Mouse (Mus musculus) kidney, adult 2 months (tissue): ENCODE measurements at regions not wholly inside any gene's neighbourhood (a gene's known extent, or its start where the extent isn't known, plus 50 kb on each side); places are given as distances from the start of the nearest gene placed in this dataset.

ENCODE experiments used
- DNase-seq: peaks from one replicate; pipeline ENCODE4 v3.0.0; 2021
- H3K27ac ChIP-seq: fragments of 200-500 bp; 2 replicates; pipeline ENCODE4 v1.5.1; 2012; ENCODE audit warnings: low read depth, low read length, control low read depth, inconsistent platforms; ENCODE audit not compliant: insufficient read depth
- H3K27me3 ChIP-seq: fragments of 200-500 bp; replicated peaks from 2 replicates; pipeline ENCODE4 v1.6.1; 2012; ENCODE audit warnings: mild to moderate bottlenecking, moderate library complexity, low read length, inconsistent platforms; ENCODE audit not compliant: control insufficient read depth, insufficient read depth
- H3K36me3 ChIP-seq: fragments of 200-500 bp; 2 replicates; pipeline ENCODE4 v1.6.1; 2012; ENCODE audit warnings: mild to moderate bottlenecking, moderate library complexity, low read length, inconsistent platforms; ENCODE audit not compliant: control insufficient read depth, insufficient read depth
- H3K4me1 ChIP-seq: fragments of 200-500 bp; 2 replicates; pipeline ENCODE4 v1.6.1; 2011; ENCODE audit warnings: low read length; ENCODE audit not compliant: control insufficient read depth, insufficient read depth
- H3K4me3 ChIP-seq: fragments of 200-500 bp; 2 replicates; pipeline ENCODE4 v1.5.1; 2011; ENCODE audit warnings: mild to moderate bottlenecking, low read depth, low read length, control low read depth; ENCODE audit not compliant: insufficient read depth
- CTCF ChIP-seq: fragments of 200-500 bp; conservative IDR thresholded peaks from 2 replicates; pipeline ENCODE4 v1.5.1; 2011; ENCODE audit warnings: low read depth, mild to moderate bottlenecking, control low read depth, low read length, moderate library complexity, mixed read lengths; ENCODE audit not compliant: insufficient read depth, insufficient read length
- POLR2A ChIP-seq: fragments of 200-500 bp; IDR thresholded peaks from one replicate; pipeline ENCODE4 v1.6.1; 2011; ENCODE audit warnings: low read depth, low read length, control low read depth
- WGBS: fragments of 180-500 bp; shearing (Covaris S2); methylation state at CpG from one replicate; pipeline ENCODE4 v1.1.7; 2018; 5-methylcytosine and 5-hydroxymethylcytosine counted together

GRCm38 (mm10) chr2:57820923-57821322 lies 176.8 kb upstream of the Galnt5 start:
- no peak for TF ChIP-seq POLR2A
- TF ChIP-seq CTCF = no peak
- no peak overlapping the region for H3K4me3 ChIP-seq
- WGBS = 56% methylated on average over 1 of the region's 1 CpGs
- DNase-seq = no peak
- H3K27ac ChIP-seq = no peak overlapping the region
- no peaks in the 10 kb centered on the region; the same call in 1 of the 2 replicates for H3K27me3 ChIP-seq
- H3K4me1 ChIP-seq = no peaks in the 10 kb centered on the region
- H3K36me3 ChIP-seq = no peaks in the 10 kb centered on the region

GRCm38 (mm10) chr2:57828284-57828683 lies 169.4 kb upstream of the Galnt5 start:
- Histone ChIP-seq H3K27me3 (no peaks in the 10 kb centered on the region), H3K27ac (no peak overlapping the region), H3K4me3 (no peak overlapping the region), H3K4me1 (no peaks in the 10 kb centered on the region), H3K36me3 (no peaks in the 10 kb centered on the region)
- 85% methylated on average over 2 of the region's 2 CpGs for WGBS
- TF ChIP-seq POLR2A = no peak
- no peak for TF ChIP-seq CTCF
- no peak for DNase-seq

GRCm38 (mm10) chr2:57832565-57833355 lies 164.9 kb upstream of the Galnt5 start:
- H3K4me1 ChIP-seq = no peaks in the 10 kb centered on the region
- H3K4me3 ChIP-seq = no peak overlapping the region
- no peaks in the 10 kb centered on the region for H3K27me3 ChIP-seq
- no peaks in the 10 kb centered on the region for H3K36me3 ChIP-seq
- TF ChIP-seq POLR2A = no peak
- TF ChIP-seq CTCF = no peak
- H3K27ac ChIP-seq = no peak overlapping the region
- DNase-seq = peak; percentile 53
- 47% methylated on average over 12 of the region's 12 CpGs for WGBS

- 31% methylated on average over 1 of the region's 1 CpGs for WGBS
- no peaks in the 10 kb centered on the region for H3K27me3 ChIP-seq
- TF ChIP-seq POLR2A (no peak), CTCF (no peak)
- H3K36me3 ChIP-seq = no peaks in the 10 kb centered on the region
- no peak overlapping the region for H3K27ac ChIP-seq
- no peaks in the 10 kb centered on the region for H3K4me1 ChIP-seq
- H3K4me3 ChIP-seq = no peak overlapping the region
- peak; percentile 49 for DNase-seq
These were observed 152.5 kb upstream of the Galnt5 start for GRCm38 (mm10) chr2:57845135-57845534.

- Histone ChIP-seq H3K4me1 (no peaks in the 10 kb centered on the region), H3K27me3 (no peaks in the 10 kb centered on the region), H3K27ac (0 out of 2 replicates have a peak overlapping the region, but pooled peaks have one; percentile 38), H3K4me3 (no peak overlapping the region), H3K36me3 (no peaks in the 10 kb centered on the region)
- DNase-seq = peak; percentile 68
- 52% methylated on average over 4 of the region's 4 CpGs for WGBS
- TF ChIP-seq POLR2A (no peak), CTCF (no peak)
These were observed 150.0 kb upstream of the Galnt5 start for GRCm38 (mm10) chr2:57847707-57848106.

GRCm38 (mm10) chr2:57849338-57850057 lies 148.2 kb upstream of the Galnt5 start:
- Histone ChIP-seq H3K27me3 (no peaks in the 10 kb centered on the region), H3K4me1 (no peaks in the 10 kb centered on the region), H3K36me3 (no peaks in the 10 kb centered on the region), H3K27ac (no peak overlapping the region), H3K4me3 (no peak overlapping the region)
- 75% methylated on average over 4 of the region's 4 CpGs for WGBS
- peak; percentile 7 for DNase-seq
- no peak for TF ChIP-seq CTCF
- TF ChIP-seq POLR2A = no peak

GRCm38 (mm10) chr2:57850058-57850400 lies 147.7 kb upstream of the Galnt5 start:
- Histone ChIP-seq H3K4me3 (no peak overlapping the region), H3K27me3 (no peaks in the 10 kb centered on the region), H3K4me1 (no peaks in the 10 kb centered on the region), H3K36me3 (no peaks in the 10 kb centered on the region), H3K27ac (no peak overlapping the region)
- WGBS = 79% methylated on average over 5 of the region's 5 CpGs
- no peak for TF ChIP-seq CTCF
- TF ChIP-seq POLR2A = no peak
- no peak for DNase-seq
